Mouse (Mus musculus) ovary, adult 18-20 months (tissue): ENCODE measurements around the gene Gm614.

ENCODE experiments used
- DNase-seq: peaks from one replicate; pipeline ENCODE4 v3.0.0; 2022; ENCODE audit warnings: low spot score, mixed read lengths

Gm614 gene

DNA sequence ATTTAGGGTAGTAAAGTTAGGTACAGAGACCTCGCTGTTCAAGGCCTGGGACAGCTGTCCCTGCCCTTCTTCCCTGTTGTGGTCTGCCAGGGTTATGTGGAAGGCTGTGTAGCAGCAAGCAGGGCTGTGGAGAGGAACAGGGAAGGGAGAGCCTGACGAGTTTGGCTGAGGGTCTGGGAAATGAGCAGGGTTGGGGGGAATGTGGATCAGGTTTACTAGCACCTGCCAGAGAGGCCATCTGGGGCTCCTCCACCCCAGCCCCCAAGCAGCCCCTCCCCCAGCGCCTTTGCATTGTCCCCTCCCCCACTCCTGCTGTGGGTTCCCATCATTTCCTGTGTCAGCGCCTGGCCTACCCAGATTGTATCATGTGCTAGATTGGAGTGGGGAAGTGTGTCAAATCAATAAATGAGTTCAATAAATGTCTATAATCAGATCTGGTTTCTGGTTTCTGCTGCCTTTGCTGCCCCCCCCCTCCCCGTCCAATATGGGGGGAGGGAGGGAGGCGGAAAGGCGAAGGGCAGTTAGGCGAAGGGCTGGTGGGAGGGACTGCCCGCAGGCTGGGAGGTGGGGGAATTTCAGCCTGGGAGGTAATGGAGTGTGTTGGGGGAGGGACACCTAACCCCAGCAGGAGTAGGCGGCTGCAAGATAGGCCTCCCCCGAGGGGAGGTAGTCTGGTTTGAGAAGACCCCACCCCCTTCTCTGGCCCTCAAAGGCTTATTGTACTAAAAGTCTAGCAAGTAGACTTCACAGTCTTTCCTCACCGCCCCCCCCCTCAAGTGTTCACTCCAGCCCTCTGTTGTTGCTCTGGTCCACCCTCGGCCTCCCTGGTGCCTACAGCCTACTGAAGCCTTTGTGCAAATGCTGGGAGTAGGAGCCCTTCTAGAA, 3.1 kb downstream of the Gm614 start:
- DNase-seq = no peak

DNA sequence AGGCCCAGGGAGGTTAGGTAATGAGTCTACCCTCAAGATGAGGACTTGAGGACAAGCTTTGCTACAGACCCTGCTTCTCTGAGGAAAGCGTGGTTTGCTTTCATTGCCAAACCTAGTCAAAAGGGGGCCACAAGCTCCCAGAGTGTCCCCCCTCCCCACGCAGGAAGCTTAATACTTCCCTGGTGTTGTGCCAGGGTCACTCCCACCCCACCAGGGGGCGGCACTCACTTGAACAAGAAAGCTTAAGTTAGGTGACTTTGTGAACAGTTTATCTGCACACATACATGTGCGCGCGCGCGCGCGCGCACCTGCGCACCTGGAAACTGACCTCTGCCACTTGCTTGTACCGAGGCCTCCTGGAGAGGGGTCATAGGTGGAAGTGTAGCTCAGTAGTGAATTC, 7.2 kb downstream of the Gm614 start:
- no peak for DNase-seq

DNA sequence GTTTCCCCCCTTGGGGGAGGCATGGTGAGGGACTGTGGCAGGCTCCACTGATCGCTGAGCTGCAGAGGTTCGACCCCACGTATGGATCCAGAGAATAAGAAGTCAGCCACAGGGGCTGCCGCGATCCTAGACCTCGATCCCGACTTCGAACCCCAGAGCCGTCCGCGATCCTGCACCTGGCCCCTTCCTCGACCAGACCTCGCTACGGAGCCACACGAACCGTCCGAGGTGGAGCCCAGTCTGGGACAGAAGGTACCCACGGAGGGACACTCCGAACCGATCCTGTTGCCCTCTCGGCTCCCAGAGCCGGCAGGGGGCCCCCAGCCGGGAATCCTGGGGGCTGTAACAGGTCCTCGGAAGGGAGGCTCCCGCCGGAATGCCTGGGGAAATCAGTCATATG, 9.1 kb downstream of the Gm614 start:
- DNase-seq = no peak

DNA sequence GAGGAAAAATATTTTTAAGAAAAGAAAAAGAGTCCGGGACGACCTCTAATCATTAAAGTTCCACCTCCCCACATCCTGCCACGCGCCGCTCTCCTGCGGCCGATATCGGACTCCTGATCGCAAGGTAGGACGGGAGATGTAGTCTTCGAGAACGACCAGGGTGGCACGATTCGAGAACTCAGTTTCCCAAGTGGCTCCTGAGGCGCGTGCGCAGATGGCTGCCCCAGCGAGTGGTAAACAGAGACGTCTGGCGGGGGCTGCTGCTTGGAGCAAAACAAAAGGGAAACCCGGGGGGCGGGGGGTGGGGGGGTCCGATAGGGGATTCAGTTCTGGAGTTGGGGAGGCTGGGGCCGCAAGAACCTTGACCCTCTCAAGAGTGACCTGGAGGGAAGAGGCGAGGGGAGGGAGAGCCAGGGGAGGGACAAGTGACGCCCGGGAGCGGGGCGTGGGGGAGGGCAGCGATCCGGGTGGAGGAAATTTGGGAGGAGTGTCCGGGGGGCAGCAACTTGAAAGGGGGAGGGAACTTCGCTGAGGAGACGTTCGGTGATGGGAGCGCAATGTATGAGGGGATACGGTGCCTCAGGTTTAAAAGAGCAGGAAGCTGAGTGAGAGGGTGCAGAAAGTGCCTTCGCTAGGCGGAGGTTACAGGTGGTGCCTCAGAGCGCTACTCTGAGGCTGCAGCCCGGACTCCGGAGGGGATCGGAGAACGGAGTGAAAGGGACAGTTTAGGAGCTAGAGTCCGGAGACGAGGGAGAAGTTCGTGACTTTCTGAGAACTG, 9.7 kb downstream of the Gm614 start, which contains the start of gene Foxo4:
Foxo4 (plus strand) TSS at position 577 of the 778 bp plus-strand sequence.
- peak; percentile 88 for DNase-seq

DNA sequence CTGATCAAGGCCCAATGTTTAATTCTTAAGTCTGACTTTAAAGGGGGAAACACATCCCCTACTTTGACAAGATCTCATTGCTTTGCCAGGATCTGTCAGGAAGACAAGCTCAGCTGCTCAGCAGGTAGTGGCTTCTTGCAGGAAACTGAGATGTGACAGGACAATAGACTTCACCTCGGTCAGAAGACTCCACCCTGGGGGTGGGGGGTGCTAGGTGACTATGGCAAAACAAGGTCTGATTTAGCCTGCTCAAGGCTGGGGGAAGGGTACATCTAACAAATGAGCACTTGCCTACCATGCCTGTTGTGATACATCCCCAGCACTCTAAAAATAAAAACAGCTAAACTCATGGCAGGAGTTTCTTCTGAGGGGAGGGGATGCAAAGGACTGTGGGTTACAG, 18.8 kb downstream of the Gm614 start:
- no peak for DNase-seq

DNA sequence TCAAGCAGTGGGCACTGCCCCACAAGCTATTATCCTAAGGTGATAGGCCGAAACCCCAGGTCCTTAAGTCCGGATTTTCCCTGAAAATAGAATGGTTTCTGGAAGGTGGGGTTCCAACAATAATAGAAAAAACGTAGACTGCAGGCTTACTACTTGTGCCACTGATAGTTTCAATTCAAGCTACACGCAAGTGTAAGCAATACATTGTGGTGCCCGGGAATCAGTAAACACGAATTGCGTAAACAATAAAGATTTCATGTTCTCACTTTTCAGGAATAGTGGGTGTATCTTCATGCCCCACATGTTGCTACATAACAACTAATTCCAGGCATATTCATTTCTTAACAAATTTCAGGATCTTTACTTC, 41.0 kb downstream of the Gm614 start:
- DNase-seq = no peak

DNA sequence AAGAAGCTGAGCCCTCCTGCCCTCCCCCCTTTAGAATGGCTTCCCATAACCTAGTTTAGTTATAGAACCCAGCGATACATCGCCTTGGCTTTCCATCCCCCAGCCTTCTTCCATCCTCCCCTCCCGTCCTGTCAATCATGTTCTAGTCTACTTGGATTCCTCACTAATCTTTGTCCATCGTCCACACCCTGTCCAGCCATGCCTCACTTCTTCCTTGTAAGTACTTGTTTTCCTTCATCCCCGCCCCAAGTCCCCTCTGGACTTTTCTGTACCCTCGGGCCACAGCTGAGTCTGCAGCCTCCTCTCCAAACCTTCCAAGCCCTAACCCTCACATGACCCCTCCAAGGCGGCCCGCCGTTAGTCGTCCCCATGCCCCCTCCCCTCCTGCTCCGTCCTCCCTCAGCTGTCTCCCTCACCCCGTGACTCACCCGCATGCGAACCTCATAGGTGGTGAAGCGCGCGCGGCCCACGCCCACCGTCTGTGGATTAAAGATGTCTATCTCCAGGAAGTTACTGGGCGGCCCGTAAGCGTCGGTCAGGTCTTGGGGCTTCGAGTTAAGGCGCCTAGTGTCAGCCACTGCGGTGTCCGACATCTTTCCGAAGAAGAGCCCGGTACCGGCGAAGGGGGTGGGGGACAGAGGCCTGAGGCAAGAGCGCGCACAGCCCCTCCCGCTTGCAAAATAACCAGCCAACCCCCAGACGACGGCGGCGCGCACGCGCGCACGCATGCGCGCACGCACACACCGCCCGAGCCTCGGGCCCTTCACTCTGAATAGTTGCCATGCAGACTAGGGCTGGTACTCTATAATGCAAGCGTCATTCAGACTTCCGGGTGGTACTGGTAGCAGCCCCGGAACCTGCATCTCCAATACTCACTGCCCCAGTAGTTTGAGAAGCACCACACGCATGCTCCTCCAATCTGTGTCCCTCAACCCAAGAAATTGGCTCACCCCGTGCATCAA, 41.7 kb downstream of the Gm614 start, which contains the start of gene Snx12:
Snx12 (minus strand) TSS at position 730 of the 962 bp plus-strand sequence.
- DNase-seq = peak; percentile 86
